Mouse (Mus musculus) frontal cortex, postnatal 25 days (tissue): ENCODE data around the gene H2-Ob.
"Not testable (repeated sequence)": the region's sequence is repeated elsewhere in the genome, so short reads cannot be mapped to it uniquely, and the experiment has no call there.

Experiments
- DNase-seq, 2 experiments: peaks; one replicate each; pipeline ENCODE4 v3.0.0; 2022; ENCODE audit warnings: low spot score in 2 of 2

Gene H2-Ob

DNA sequence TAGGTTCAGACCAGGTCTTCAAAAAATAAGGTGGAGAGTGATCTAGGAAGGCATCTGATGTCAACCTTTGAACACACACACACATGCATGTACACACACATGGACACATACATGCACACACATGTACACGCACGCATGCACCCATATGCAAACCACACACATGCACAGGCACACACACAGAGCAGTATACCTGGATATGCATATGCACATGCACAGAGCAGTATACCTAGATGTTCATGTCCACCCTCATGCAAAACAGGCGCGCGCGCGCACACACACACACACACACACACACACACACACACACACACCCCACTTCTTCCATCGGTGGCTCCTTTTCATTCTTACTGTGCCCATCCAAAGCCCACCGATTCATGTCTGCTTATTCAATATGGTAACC lies 30.8 kb upstream of the H2-Ob start:
- no peak for DNase-seq

DNA sequence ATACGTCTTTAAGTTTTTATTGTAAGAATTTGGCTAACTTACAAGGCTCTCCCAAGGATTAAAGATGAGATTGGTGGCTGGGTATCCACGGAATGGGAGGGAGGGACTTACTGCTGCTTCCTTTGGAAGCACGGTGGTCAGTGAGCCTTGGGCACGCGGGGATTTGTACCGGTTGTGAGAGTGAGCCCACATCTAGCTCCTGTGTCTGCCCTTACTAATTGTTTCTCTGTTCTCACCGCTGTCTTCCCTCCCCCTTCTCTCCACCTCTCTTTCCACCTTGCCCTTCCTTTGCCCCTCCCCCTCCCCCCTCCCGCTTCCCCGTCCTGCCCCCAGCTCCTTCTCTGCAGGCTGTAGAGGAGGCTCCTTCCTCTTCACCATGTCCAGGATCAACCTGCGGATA lies 30.3 kb upstream of the H2-Ob start:
- DNase-seq: no peak

DNA sequence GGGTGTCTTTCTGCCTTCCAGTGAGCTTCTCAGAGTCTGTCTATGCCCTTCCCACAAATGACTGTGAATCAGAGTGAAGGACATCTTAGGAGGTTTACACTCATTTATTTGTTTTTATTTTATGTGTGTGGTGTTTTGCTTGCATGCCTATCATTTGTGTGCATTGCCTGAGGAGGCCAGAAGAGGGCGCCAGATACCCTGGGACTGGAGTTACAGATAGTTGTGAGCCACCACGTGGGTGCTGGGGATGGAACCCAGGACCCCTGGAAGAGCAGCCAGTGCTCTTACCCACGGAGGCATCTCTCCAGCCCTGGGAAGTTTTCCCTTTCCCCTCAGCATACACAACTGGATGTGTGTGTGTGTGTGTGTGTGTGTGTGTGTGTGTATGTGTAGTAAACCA lies 29.0 kb upstream of the H2-Ob start:
- no peak for DNase-seq

DNA sequence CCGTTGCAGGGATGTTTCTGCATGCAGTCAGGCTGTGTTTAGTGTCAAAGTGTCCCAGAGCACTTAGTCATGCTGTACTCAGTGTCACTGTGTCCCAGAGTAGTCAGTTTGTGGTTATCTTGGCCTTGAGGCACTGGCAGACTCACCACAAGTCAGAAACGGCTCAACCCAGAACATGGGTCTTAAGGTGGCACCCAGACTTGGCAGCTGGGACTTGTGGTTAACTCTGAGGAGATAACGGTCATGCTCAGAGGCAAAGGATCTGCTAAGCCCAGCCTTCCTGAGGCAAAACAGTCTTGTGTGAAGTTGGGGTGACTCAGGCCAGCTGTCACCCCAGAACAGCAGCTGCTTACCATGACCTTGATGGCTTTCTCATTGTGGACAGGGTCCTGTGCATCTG lies 28.1 kb upstream of the H2-Ob start:
- DNase-seq: no peak

DNA sequence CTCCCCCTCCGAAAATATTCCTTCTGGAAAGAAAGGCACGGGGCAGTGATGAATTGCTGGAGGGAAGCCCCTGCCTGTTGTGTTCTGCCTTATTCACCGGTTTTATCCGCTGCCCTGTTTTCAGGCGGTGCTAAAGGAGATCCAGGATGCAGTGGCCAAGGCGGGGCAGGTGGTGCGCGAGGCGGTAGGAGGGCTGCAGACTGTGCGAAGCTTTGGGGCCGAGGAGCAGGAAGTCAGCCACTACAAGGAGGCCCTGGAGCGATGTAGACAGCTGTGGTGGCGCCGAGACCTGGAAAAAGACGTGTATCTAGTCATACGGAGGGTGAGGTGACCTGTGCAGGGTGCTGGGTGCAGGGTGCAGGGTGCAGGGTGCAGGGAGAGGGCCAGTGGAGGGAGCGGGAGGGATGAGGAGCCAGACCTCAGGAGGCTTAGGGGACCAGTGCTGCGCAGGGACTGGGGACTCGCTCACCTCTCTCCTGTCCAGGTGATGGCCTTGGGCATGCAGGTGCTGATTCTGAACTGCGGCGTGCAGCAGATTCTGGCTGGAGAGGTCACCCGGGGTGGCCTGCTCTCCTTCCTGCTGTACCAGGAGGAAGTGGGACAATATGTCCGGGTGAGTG lies 26.8 kb upstream of the H2-Ob start:
- DNase-seq: no peak

DNA sequence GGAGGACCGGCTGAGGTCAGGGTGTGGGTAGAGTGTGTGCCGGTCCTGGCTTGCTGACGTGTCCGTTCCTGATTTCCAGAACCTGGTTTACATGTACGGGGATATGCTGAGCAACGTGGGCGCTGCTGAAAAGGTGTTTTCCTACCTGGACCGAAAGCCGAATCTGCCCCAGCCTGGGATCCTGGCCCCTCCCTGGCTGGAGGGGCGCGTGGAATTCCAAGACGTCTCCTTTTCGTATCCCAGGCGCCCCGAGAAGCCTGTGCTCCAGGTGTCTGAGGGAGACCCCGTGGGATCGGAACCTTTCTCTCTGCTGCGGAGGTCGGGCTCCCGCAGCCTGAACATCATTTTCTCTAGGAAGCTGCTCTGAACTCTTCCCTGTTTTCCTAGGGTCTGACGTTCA lies 24.8 kb upstream of the H2-Ob start:
- DNase-seq: no peak

DNA sequence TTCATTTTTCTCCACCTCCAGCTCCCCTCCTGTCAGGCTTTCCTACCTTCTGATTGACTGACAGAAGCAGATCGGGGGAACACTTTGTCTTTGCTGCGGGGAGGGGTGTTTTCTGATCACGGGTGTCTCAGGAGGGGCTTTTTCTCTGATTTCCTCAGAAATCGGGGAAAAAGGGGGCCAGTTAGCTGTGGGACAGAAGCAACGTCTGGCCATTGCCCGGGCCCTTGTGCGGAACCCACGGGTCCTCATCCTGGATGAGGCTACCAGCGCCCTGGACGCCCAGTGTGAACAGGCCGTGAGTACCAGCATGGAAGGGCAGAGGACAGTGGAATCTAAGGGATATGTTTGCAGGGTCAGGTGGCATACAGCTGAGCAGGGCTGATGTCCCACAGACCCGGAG lies 23.5 kb upstream of the H2-Ob start:
- no peak for DNase-seq

DNA sequence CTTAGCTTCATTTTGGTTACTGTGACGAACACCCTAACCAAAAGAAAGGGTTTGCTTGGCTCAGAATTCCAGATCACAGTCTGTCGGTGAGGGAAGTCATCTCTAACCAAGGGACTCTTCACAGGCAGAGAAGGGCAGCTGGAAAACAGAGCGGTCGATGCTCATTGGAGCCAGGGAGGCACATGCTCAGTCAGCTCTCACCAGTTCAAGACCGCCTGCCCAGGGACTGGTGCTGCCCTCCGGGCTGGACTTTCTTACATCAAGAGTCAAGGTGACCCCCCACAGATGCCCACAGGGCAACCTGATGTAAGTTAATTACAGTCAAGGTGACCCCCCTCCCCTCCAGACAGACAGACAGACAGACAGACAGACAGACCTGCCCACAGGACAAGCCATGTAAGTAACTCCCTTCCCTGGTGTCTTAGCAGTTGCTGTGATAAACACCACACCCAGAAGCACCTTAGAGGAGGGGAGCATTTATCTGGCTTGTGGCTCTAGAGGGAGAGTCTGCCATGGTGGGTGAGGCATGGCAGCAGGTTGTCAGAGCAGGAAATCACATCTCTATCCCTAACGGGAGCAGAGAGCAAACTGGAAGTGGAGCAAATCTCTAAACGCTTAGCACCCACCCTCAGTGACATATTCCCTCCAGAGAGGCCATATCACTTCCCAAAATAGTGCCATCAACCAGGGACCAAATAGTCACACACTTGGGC lies 21.3 kb upstream of the H2-Ob start:
- DNase-seq: no peak

DNA sequence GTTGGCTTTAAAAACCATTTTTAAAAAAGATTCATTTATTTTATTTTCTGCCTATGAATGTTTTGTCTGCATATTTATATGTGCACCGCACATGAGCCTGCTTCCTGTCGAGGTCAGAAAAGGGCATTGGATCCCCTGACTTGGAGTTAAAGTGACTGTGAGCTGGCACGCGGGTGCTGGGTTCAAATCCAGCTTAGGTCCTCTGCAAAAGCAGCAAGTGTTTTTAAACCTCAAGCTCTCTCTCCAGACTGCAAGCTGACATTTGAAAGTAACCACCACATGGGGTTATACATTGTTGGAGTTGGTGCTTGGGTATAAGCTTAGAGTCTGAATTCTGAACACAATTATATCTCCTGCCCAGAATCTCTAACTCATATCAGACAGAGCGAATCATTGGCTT lies 20.7 kb upstream of the H2-Ob start:
- no peak for DNase-seq

DNA sequence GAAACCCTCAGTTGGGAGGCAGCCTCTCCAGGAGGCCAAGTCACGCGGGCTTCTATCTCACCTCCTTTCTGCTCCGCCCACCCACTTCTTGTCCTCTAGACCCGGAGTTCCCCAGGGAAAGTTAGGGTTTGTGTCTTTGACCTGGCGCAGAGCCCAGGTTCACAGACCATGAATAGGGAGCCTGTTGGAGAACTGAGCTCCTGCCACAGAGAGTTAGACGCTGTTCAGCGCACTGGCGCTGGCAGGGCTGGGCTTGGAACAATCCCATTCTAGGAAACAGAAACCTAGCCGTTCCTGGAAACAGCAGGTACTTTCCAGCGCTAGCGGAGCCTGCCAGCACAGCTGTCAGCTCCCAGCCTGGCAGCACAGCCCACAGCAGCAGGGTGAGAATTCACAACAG lies 20.0 kb upstream of the H2-Ob start:
- no peak for DNase-seq

DNA sequence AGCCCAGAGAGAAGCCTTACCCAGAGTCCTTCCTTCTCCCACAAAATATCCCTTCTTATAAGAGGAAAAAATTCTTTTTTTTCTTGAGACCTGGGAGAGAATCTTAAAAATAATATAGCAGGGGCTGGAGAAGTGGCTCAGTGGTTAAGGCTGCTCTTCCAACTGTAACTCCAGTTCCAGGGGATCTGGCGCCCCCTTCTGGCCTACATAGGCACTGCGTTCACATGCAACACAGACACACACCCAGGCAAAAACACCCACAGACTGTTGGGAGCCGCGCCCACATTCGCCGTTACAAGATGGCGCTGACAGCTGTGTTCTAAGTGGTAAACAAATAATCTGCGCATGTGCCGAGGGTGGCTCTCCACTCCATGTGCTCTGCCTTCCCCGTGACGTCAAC lies 19.6 kb upstream of the H2-Ob start:
- not testable (repeated sequence) for DNase-seq

DNA sequence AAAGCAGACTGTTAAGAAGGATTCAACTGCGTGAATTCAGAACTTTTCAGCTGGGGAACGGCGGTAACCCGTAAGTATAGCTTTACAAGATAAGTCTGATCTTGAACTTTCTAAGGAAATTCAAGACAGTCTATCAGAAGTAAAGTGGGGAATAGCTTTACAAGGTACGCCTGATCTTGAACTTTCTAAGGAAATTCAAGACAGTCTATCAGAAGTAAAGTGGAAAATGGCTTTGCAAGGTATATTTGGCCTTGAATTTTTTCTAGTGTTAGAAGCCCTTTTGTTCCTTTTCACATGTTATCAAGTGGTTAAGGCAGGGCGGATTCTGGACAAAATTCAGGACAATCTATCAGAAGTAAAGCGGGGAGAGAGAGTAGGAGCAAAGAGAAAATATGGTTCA lies 18.9 kb upstream of the H2-Ob start:
- not testable (repeated sequence) for DNase-seq

DNA sequence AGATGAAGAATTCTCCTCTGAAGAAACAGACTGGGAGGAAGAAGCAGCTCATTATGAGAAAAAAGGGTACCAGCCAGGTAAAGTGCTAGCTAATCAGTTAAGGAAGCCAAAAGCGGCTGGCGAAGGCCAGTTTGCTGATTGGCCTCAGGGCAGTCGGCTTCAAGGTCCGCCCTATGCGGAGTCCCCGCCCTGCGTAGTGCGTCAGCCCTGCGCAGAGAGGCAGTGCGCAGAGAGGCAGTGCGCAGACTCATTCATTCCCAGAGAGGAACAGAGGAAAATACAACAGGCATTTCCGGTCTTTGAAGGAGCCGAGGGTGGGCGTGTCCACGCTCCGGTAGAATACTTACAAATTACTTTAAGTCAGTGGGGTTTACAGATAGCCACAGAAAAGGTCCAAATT lies 18.3 kb upstream of the H2-Ob start:
- not testable (repeated sequence) for DNase-seq

DNA sequence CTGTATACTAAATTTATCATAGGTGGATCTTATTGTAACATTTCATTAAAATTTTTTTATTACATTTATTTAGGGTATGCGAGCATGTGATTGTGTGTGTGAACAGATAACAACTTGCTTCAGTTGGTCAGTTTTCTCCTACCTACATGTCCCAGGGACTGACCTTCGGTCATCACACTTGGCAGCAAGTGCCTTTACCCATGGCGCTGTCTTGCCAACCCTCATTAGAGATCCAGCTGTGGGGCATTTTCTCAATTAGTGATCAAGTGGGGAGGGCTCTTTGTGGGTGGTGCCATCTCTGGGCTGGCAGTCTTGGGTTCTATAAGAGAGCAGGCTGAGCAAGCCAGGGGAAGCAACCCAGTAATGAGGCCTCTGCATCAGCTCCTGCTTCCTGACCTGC lies 13.9 kb upstream of the H2-Ob start:
- DNase-seq: no peak

DNA sequence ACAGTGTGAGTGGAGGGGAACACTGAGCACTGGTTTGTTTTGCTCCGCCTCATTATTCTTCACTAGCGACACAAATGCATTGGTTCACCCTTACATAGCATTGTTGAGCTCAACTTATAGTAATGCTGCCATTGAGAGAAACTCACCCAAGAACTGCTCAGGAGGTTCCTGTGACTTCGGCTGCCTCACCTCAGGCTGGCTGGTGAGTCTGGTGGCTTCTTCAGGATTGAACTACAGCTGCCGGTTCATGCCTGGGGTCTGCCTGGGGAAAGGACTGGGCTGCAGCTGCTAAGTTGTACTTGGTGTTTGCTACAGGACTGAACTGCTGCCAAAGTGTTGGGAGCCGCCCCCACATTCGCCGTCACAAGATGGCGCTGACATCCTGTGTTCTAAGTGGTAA lies 13.3 kb upstream of the H2-Ob start:
- DNase-seq: no peak

DNA sequence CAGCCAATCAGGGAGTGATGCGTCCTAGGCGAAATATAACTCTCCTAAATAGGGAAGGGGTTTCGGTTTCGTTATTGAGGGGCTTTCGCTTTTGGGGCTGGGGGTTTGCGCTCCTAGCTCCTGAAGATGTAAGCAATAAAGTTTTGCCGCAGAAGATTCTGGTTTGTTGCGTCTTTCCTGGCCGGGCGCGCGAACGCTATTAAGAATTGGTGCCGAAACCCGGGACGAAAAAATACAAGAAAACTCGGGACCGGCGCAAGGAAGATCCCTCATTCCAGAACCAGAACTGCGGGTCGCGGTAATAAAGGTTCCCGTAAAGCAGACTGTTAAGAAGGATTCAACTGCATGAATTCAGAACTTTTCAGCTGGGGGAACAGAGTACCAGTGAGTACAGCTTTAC lies 12.8 kb upstream of the H2-Ob start:
- not testable (repeated sequence) for DNase-seq

DNA sequence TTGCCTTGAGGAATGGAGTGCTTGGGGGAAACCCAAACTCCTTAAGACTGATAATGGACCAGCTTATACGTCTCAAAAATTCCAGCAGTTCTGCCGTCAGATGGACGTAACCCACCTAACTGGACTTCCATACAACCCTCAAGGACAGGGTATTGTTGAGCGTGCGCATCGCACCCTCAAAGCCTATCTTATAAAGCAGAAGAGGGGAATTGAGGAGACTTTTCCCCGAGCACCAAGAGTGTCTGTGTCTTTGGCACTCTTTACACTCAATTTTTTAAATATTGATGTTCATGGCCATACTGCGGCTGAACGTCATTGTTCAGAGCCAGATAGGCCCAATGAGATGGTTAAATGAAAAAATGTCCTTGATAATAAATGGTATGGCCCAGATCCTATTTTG lies 7.7 kb upstream of the H2-Ob start:
- DNase-seq: not testable (repeated sequence)

DNA sequence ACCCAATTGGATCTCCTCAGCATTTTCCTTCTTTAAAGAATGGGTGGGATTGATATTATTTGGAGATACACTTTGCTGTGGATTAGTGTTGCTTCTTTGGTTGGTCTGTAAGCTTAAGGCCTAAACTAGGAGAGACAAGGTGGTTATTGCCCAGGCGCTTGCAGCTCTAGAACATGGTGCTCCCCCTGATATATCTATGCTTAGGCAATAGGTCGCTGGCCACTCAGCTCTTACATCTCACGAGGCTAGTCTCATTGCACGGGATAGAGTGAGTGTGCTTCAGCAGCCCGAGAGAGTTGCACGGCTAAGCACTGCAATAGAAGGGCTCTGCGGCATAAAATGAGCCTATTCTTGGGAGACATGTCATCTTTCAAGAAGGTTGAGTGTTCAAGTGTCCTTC lies 6.7 kb upstream of the H2-Ob start:
- not testable (repeated sequence) for DNase-seq

DNA sequence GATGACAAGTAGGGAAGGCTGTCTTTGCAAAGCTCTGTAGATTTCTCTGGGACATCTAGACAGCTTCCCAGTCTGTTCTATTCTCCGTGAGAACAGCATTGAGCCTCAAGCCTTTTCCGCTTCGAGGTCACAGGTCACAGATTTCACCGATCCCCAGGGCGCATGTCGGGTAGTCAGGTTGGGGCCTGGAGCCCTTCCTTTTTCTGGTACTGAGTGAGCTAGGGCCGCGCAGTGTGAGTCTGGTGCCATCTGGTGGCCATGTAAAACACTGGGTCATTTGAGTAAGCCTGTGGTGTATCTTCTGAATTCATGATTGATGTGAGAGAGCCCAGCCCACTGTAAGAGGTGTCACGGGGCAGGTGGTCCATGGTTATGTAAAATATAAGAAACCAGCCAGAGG lies 3.8 kb upstream of the H2-Ob start:
- DNase-seq: peak; percentile 50 to 61

DNA sequence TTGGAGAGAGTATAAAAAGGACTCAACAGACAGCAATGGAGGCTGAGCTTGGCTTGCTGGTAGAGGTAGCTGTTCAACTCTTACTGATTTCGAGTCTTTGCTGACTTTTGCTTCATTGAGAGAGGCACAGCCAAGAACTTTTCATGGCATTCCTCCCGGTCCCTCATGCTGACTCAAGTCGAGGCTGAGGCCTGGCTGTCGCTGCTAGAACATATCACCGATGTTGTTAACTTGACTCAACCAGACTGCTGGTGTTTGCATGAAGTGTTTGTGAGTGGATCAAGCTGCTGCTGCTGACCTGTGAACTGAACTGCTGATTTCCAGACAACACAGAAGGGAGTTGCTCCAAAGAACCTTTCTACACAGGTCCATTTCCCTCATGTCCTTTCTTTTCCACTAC lies 2.0 kb upstream of the H2-Ob start:
- DNase-seq: peak in 1 of 2 experiments; percentile 3

DNA sequence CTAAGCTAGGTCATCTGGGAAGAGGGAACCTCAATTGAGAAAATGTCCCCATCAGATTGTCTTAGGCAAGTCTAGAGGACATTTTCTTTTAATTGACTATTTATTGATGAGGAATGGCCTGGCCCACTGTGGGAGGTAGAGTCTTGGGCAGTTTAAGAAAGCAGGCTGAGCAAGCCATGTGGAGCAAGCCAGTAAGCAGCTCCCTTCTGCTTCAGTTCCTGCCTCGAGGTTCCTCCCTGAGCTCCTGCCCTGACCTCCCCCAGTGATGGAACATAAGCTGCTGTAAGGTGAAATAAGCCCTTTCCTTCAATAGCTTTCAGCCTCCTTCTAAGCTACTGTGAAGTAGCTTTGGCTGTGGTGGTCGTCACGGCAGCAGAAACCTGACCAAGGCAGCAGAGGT lies 962 bp upstream of the H2-Ob start:
- DNase-seq: no peak

DNA sequence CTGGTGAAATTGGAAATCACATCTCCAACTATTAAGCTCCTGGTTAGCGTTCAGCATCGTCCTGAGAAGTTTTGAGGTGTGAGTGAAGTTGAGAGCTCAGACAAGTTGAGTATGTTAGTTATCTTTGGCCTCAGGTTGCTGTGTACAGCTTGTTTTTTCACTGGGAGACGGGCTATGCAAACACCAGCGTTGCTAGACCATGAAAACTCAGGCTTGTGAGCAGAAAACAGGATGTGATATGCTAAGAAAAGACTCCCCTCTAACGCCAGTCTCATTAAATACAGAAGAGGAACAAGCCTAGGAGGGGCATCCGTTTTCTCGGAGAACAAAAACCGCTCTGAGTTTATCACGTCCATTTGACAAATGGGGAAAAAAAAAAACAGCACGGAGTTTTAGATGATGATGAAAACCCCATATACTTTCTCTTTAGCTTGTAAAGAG lies 918 bp downstream of the H2-Ob start:
- peak in 1 of 2 experiments; percentile 0 for DNase-seq

DNA sequence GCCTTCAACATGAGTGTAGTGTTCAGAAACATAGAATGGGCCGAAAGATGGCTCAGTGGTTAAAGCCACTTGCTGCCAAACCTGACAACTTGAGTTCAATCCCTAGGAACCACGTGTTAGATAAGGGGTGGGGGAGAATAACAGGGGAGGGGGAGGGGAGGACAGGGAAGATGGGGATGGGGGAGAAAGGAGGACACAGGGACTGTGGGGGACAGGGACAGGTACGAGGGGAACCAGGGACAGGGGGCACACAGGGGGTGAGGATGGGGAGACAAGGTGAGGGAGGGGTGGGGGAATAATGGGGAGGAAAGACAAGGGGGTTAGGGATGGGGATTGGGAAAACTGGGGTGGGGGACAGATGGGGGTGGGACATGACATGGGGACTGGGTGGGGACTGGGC lies 1.7 kb downstream of the H2-Ob start:
- no peak for DNase-seq

DNA sequence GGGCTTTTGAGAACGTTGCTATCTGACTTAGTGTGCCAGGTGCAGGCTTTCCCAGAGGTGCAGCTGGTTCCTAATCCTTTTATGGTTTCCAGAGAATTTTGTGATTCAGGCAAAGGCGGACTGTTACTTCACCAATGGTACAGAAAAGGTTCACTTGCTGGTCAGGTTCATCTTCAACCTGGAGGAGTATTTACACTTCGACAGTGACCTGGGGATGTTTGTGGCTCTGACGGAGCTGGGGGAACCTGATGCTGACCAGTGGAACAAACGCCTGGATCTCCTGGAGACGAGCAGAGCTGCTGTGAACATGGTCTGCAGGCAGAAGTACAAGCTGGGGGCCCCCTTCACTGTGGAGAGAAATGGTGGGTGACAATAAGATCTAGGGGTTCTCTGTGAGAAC lies 2.2 kb downstream of the H2-Ob start:
- DNase-seq: peak in 1 of 2 experiments; percentile 0
